Mouse (Mus musculus) megakaryocyte, embryonic 14.5 days (primary cell): ENCODE data around the gene Ahr.

Source experiments
- FLI1 ChIP-seq: IDR thresholded peaks from 2 replicates; pipeline ENCODE4 v1.6.1; 2012; ENCODE audit warnings: low read length, inconsistent platforms, mixed read lengths
- GATA1 ChIP-seq: IDR thresholded peaks from 3 replicates; pipeline ENCODE4 v1.6.1; 2012; ENCODE audit warnings: mixed read lengths, low read length, inconsistent platforms, borderline replicate concordance

DNA sequence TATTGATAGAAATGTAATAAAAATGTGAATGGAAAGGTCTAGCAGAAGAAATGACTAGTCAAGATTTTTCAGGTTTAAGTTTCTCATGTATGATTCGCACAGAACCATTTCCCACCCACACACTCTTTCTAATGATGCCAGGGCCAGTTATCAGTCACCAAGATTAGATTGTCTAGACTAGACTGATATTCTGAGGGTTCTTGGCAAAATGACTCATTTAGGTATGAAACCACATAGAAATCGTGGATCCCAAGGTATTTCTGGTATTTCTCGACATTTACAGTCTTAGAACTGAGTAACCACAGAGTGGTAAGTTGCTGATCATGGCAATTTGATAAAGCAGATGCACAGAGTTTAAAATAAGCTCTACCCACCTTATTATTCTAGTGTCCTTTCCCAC lies 28.0 kb upstream of the Ahr start:
- TF ChIP-seq GATA1 (no peak), FLI1 (no peak)
